Comparison of ENCODE assay signal across 10 mouse cellular contexts in the genomic region with DNA sequence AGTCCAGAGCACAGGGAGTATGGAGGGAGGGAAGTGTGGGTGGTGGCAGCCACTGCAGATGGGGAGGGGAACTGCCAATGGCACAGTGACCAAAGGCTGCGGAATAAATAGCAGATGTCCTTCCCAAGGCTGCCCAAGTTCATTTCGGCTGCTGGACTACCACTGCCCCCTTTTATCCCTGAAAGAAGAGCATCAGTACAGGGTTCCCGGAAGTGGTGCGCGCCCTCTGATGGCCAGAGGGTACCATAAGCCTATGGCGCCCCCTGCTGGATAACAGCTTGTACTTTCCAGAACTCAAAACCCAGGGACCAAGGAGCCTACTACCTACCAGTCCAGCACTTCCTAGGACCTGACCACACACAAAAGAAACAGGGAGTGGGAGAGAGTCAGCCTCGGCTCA. TPM values are rescaled to one million over a fixed set of nuclear protein-coding genes. Genes with fewer than 3 reads are reported as not detected.
DNase-seq lines count a peak whose midpoint lies in the region; ATAC-seq and TF ChIP-seq lines count a peak whose summit lies in the region.
"Not testable (repeated sequence)": the region's sequence is repeated elsewhere in the genome, so short reads cannot be mapped to it uniquely, and the experiment has no call there.
"Had no signal": no experiment of that assay in that cellular context is flagged by ENCODE, and none has a peak within 500 bp of the region (broad histone marks: within the 10 kb centered on the region; RNA-seq: fewer than 3 reads in every experiment).

No protein-coding gene starts in this region.

- not testable (repeated sequence) for H3K9ac ChIP-seq in forebrain, postnatal 0 days; hindbrain, embryonic 12.5 days

- 0% methylated on average over 7 of the region's 7 CpGs for WGBS in cerebellum, adult 2 months
- 9% methylated on average over 6 of the region's 7 CpGs for WGBS in forebrain, postnatal 0 days
- 9% methylated on average over 7 of the region's 7 CpGs for WGBS in hindbrain, embryonic 12.5 days
- WGBS in olfactory bulb, adult 2 months, result 1% methylated on average over 7 of the region's 7 CpGs

- not testable (repeated sequence) for DNase-seq in G1E (ENCODE audit: low spot score)
- DNase-seq in cerebellum, adult 2 months, result peak; percentile 48 to 55
- peak; percentile 62 for DNase-seq in forebrain, postnatal 0 days
- peak; percentile 33 to 59 for DNase-seq in layer of hippocampus, postnatal 14 days (ENCODE audit: low spot score in 2 of 2)
- peak; percentile 72 for DNase-seq in lung, postnatal 10 days
- DNase-seq in thymus, adult 18-20 months, result peak; percentile 35 to 36

- H3K27ac ChIP-seq in cerebellum, adult 2 months (ENCODE audit: insufficient read depth, low read length); forebrain, postnatal 0 days (ENCODE audit: low read depth, low read length); hindbrain, embryonic 12.5 days; olfactory bulb, adult 2 months (ENCODE audit: insufficient read depth, low read depth, low read length): not testable (repeated sequence)

- not testable (repeated sequence) for H3K4me2 ChIP-seq in forebrain, postnatal 0 days (ENCODE audit: low read depth)
- 0 out of 2 replicates have a peak overlapping the region, but pooled peaks have one; percentile 19 for H3K4me2 ChIP-seq in hindbrain, embryonic 12.5 days (replicated peaks)

- not testable (repeated sequence) for ATAC-seq in G1E (ENCODE audit: extremely low read depth, insufficient number of reproducible peaks, low FRiP score, poor library complexity, severe bottlenecking); hindbrain, embryonic 12.5 days (ENCODE audit: low FRiP score)
- ATAC-seq in forebrain, postnatal 0 days, result peak; percentile 56

- peaks cover 36% of the 10 kb centered on the region for H3K4me1 ChIP-seq in G1E (ENCODE audit: insufficient read depth, low read depth, low read length)
- H3K4me1 ChIP-seq in cerebellum, adult 2 months (ENCODE audit: control insufficient read depth, insufficient read depth, low read length); forebrain, postnatal 0 days (ENCODE audit: insufficient read depth); hindbrain, embryonic 12.5 days; olfactory bulb, adult 2 months (ENCODE audit: control insufficient read depth, insufficient read depth, low read length): not testable (repeated sequence)

- TF ChIP-seq POLR2A in cerebellum, adult 2 months (IDR thresholded peaks at IDR 0.05; ENCODE audit: borderline replicate concordance, insufficient read depth, low read length); olfactory bulb, adult 2 months (IDR thresholded peaks at IDR 0.05; ENCODE audit: insufficient read depth, low read depth, low read length): not testable (repeated sequence)

- H3K4me3 ChIP-seq in G1E (ENCODE audit: low read depth, low read length), result peak overlapping the region; percentile 28; the same call in 1 of the 2 replicates
- H3K4me3 ChIP-seq in cerebellum, adult 2 months (replicated peaks; ENCODE audit: insufficient read depth, low read depth, low read length), result peak overlapping the region; percentile 34
- H3K4me3 ChIP-seq in forebrain, postnatal 0 days (ENCODE audit: low read depth, low read length); hindbrain, embryonic 12.5 days: not testable (repeated sequence)
- H3K4me3 ChIP-seq in olfactory bulb, adult 2 months (ENCODE audit: insufficient read depth, low read depth, low read length), result 0 out of 2 replicates have a peak overlapping the region, but pooled peaks have one; percentile 22

- not testable (repeated sequence) for TF ChIP-seq CTCF in G1E (IDR thresholded peaks at IDR 0.05; ENCODE audit: low read depth, low read length)
- TF ChIP-seq CTCF in cerebellum, adult 2 months (IDR thresholded peaks at IDR 0.05; ENCODE audit: borderline replicate concordance, insufficient read depth, low read depth, low read length), result peak; percentile 49
- TF ChIP-seq CTCF in forebrain, postnatal 0 days (IDR thresholded peaks at IDR 0.05; ENCODE audit: low read depth), result peak; percentile 75
- TF ChIP-seq CTCF in olfactory bulb, adult 2 months (IDR thresholded peaks at IDR 0.05; ENCODE audit: insufficient read depth, low read depth, low read length), result 0 out of 2 replicates have a peak, but pooled peaks have one; percentile 9

- H3K9me3 ChIP-seq in G1E (replicated peaks); forebrain, postnatal 0 days (ENCODE audit: low read length); hindbrain, embryonic 12.5 days (replicated peaks): not testable (repeated sequence)

- not testable (repeated sequence) for H3K36me3 ChIP-seq in G1E (replicated peaks); forebrain, postnatal 0 days (ENCODE audit: insufficient read depth); hindbrain, embryonic 12.5 days

- peaks cover 47% of the 10 kb centered on the region for H3K27me3 ChIP-seq in G1E (ENCODE audit: insufficient read depth, low read length)
- not testable (repeated sequence) for H3K27me3 ChIP-seq in cerebellum, adult 2 months (ENCODE audit: control insufficient read depth, insufficient read depth, low read length); forebrain, postnatal 0 days (ENCODE audit: insufficient read depth, low read length)
- peaks cover 27% of the 10 kb centered on the region for H3K27me3 ChIP-seq in hindbrain, embryonic 12.5 days

RNA-seq across cellular contexts. Expression of a gene that starts 9.0 kb away (rescaled TPM):
- total RNA-seq in G1E (2014; fragmentation: Nextera tagmentation) (not detected in 2 replicates), G1E (2017) (not detected in 2 replicates)
- 0.03 TPM in 1 of 2 replicates, not detected in the other for polyA plus RNA-seq in G1E (2012)
- polyA plus RNA-seq in cerebellum, adult 2 months (2012; rRNA removed), result 0.13 and 0.28 TPM in 2 replicates
- not detected in 2 replicates for total RNA-seq in forebrain, postnatal 0 days (2014; rRNA removed)
- 0.15 TPM in 1 of 2 replicates, not detected in the other for polyA plus RNA-seq in forebrain, postnatal 0 days (2015; fragmentation: Nextera tagmentation; extraction: Ambion mirVana)
- not detected in 2 replicates for polyA plus RNA-seq in hindbrain, embryonic 12.5 days (2016; fragmentation: Nextera tagmentation; extraction: Ambion mirVana)
- total RNA-seq in layer of hippocampus, postnatal 14 days (2021), result not detected
- not detected in 2 replicates for polyA plus RNA-seq in olfactory bulb, adult 2 months (2012; ENCODE audit: insufficient read depth, insufficient read length, low replicate concordance, missing spikeins)

RNA-seq across cellular contexts. Expression of a gene that starts 9.2 kb away (rescaled TPM):
- total RNA-seq in G1E (2014; fragmentation: Nextera tagmentation) (69.2 and 71.4 TPM in 2 replicates), G1E (2017) (75.6 and 76.1 TPM in 2 replicates)
- polyA plus RNA-seq in G1E (2012), result 204 and 206 TPM in 2 replicates
- 205 and 207 TPM in 2 replicates for polyA plus RNA-seq in cerebellum, adult 2 months (2012; rRNA removed)
- total RNA-seq in forebrain, postnatal 0 days (2014; rRNA removed), result 83.8 and 113 TPM in 2 replicates
- 183 and 202 TPM in 2 replicates for polyA plus RNA-seq in forebrain, postnatal 0 days (2015; fragmentation: Nextera tagmentation; extraction: Ambion mirVana)
- polyA plus RNA-seq in hindbrain, embryonic 12.5 days (2016; fragmentation: Nextera tagmentation; extraction: Ambion mirVana), result 222 and 226 TPM in 2 replicates
- total RNA-seq in layer of hippocampus, postnatal 14 days (2021), result 100 to 1,000 TPM; 122 to 126 TPM
- polyA plus RNA-seq in olfactory bulb, adult 2 months (2012; ENCODE audit: insufficient read depth, insufficient read length, low replicate concordance, missing spikeins), result not detected in 2 replicates

RNA-seq across cellular contexts. Expression of a gene that starts 26.6 kb away (rescaled TPM):
- not detected in 2 replicates for total RNA-seq in G1E (2014; fragmentation: Nextera tagmentation)
- 0.23 and 0.27 TPM in 2 replicates for total RNA-seq in G1E (2017)
- polyA plus RNA-seq in G1E (2012), result not detected in 2 replicates
- polyA plus RNA-seq in cerebellum, adult 2 months (2012; rRNA removed), result not detected in 2 replicates
- not detected in 2 replicates for total RNA-seq in forebrain, postnatal 0 days (2014; rRNA removed)
- 0.11 TPM in 1 of 2 replicates, not detected in the other for polyA plus RNA-seq in forebrain, postnatal 0 days (2015; fragmentation: Nextera tagmentation; extraction: Ambion mirVana)
- not detected in 2 replicates for polyA plus RNA-seq in hindbrain, embryonic 12.5 days (2016; fragmentation: Nextera tagmentation; extraction: Ambion mirVana)
- not detected for total RNA-seq in layer of hippocampus, postnatal 14 days (2021)
- not detected in 2 replicates for polyA plus RNA-seq in olfactory bulb, adult 2 months (2012; ENCODE audit: insufficient read depth, insufficient read length, low replicate concordance, missing spikeins)
- total RNA-seq: layer of hippocampus, adult 8-10 months had no signal
- polyA plus RNA-seq: urinary bladder, adult 2 months had no signal

RNA-seq across cellular contexts. Expression of a gene that starts 27.9 kb away (rescaled TPM):
- total RNA-seq in G1E (2014; fragmentation: Nextera tagmentation), result not detected in 2 replicates
- total RNA-seq in G1E (2017), result 0.27 TPM in 1 of 2 replicates, not detected in the other
- not detected in 2 replicates for polyA plus RNA-seq in G1E (2012)
- polyA plus RNA-seq in cerebellum, adult 2 months (2012; rRNA removed), result not detected in 2 replicates
- total RNA-seq in forebrain, postnatal 0 days (2014; rRNA removed), result not detected in 2 replicates
- polyA plus RNA-seq in forebrain, postnatal 0 days (2015; fragmentation: Nextera tagmentation; extraction: Ambion mirVana), result not detected in 2 replicates
- not detected in 2 replicates for polyA plus RNA-seq in hindbrain, embryonic 12.5 days (2016; fragmentation: Nextera tagmentation; extraction: Ambion mirVana)
- total RNA-seq in layer of hippocampus, postnatal 14 days (2021), result not detected
- not detected in 2 replicates for polyA plus RNA-seq in olfactory bulb, adult 2 months (2012; ENCODE audit: insufficient read depth, insufficient read length, low replicate concordance, missing spikeins)
- total RNA-seq: layer of hippocampus, adult 8-10 months had no signal

RNA-seq across cellular contexts. Expression of a gene that starts 47.0 kb away (rescaled TPM):
- not detected in 2 replicates for total RNA-seq in G1E (2014; fragmentation: Nextera tagmentation)
- total RNA-seq in G1E (2017), result 0.12 TPM in 1 of 2 replicates, not detected in the other
- not detected in 2 replicates for polyA plus RNA-seq in G1E (2012)
- not detected in 2 replicates for polyA plus RNA-seq in cerebellum, adult 2 months (2012; rRNA removed)
- total RNA-seq in forebrain, postnatal 0 days (2014; rRNA removed), result not detected in 2 replicates
- not detected in 2 replicates for polyA plus RNA-seq in forebrain, postnatal 0 days (2015; fragmentation: Nextera tagmentation; extraction: Ambion mirVana)
- polyA plus RNA-seq in hindbrain, embryonic 12.5 days (2016; fragmentation: Nextera tagmentation; extraction: Ambion mirVana), result not detected in 2 replicates
- total RNA-seq in layer of hippocampus, postnatal 14 days (2021), result not detected
- not detected in 2 replicates for polyA plus RNA-seq in olfactory bulb, adult 2 months (2012; ENCODE audit: insufficient read depth, insufficient read length, low replicate concordance, missing spikeins)
- polyA plus RNA-seq: urinary bladder, adult 2 months had no signal

Comparison
In these comparisons a context has a peak if more than half of its experiments do, and no peak if none do; other contexts are left out.
1. RNA of a gene that starts 9.2 kb away (polyA plus RNA-seq): 222 to 226 TPM in hindbrain, embryonic 12.5 days, 205 to 207 TPM in cerebellum, adult 2 months, 204 to 206 TPM in G1E and 183 to 202 TPM in forebrain, postnatal 0 days; not detected in olfactory bulb, adult 2 months; every median in the first group is over 100 times any median in the second.